Mouse (Mus musculus) heart, postnatal 36 days (tissue): Measurements from ENCODE around the gene Mdh1. TPM values are rescaled to one million over a fixed set of nuclear protein-coding genes. Genes with fewer than 3 reads are reported as not detected.
"Not testable (repeated sequence)": the region's sequence is repeated elsewhere in the genome, so short reads cannot be mapped to it uniquely, and the experiment has no call there.

Source experiments
- DNase-seq, 2 experiments: peaks; one replicate each; pipeline ENCODE4 v3.0.0; 2021 to 2022
- intact Hi-C: fragments of 180-260 bp; cut with DNase I; formaldehyde crosslinking; loops from one replicate; pipeline ENCODE4 v1.15.1; 2025
- microRNA-seq, 2 experiments: library from miRNA; unstranded; fragments of <30 nt; microRNA quantifications; one replicate each; pipeline ENCODE4 v1.2.0; 2021; ENCODE audit warnings: borderline number of aligned reads in 2 of 2
- total RNA-seq, 2 experiments: library from RNA; stranded (reverse); gene quantifications; 2 replicates each; pipeline ENCODE4 v1.2.3; 2021

Gene Mdh1
- total RNA-seq, 2 experiments from 2014 or later: 2,443 to 2,451 TPM

- DNase-seq: no peak
- intact Hi-C loops: no loop called here
Observed at GRCm38 (mm10) chr11:21546671-21547070, 25.5 kb downstream of the Mdh1 start.

- intact Hi-C loops: no loop called here
- no peak for DNase-seq
Observed at GRCm38 (mm10) chr11:21545951-21546350, 26.2 kb downstream of the Mdh1 start.

- intact Hi-C loops: no loop called here
- DNase-seq: no peak
Observed at GRCm38 (mm10) chr11:21545021-21545420, 27.1 kb downstream of the Mdh1 start.

GRCm38 (mm10) chr11:21542731-21543130 is 29.4 kb downstream of the Mdh1 start:
- intact Hi-C loops: no loop called here
- DNase-seq: no peak

- intact Hi-C loops: no loop called here
- DNase-seq: no peak
Observed at GRCm38 (mm10) chr11:21540622-21541021, 31.5 kb downstream of the Mdh1 start.

- DNase-seq: no peak
- intact Hi-C loops: no loop called here
Observed at GRCm38 (mm10) chr11:21540072-21540471, 32.1 kb downstream of the Mdh1 start.

GRCm38 (mm10) chr11:21530856-21531255 is 41.3 kb downstream of the Mdh1 start:
- DNase-seq, intact Hi-C loops: not testable (repeated sequence)

GRCm38 (mm10) chr11:21528676-21529394 is 43.3 kb downstream of the Mdh1 start:
- intact Hi-C loops: no loop called here
- no peak for DNase-seq

GRCm38 (mm10) chr11:21517726-21518125 is 54.4 kb downstream of the Mdh1 start:
- intact Hi-C loops: no loop called here
- no peak for DNase-seq

- DNase-seq, intact Hi-C loops: not testable (repeated sequence)
Observed at GRCm38 (mm10) chr11:21516396-21516795, 55.8 kb downstream of the Mdh1 start.

GRCm38 (mm10) chr11:21510577-21510976 is 61.6 kb downstream of the Mdh1 start:
- intact Hi-C loops, DNase-seq: not testable (repeated sequence)

- intact Hi-C loops, DNase-seq: not testable (repeated sequence)
Observed at GRCm38 (mm10) chr11:21508713-21509112, 63.5 kb downstream of the Mdh1 start.

- intact Hi-C loops: not testable (repeated sequence)
Observed at GRCm38 (mm10) chr11:21507073-21507472, 65.1 kb downstream of the Mdh1 start.

More at GRCm38 (mm10) chr11:21507073-21507472, 65.1 kb downstream of the Mdh1 start:
- not testable (repeated sequence) for DNase-seq

Small RNAs within 50 kb of the gene (microRNA-seq; reads per million reads assigned to microRNA genes)
- 0 reads per million in 2 experiments for gene Gm22990

Other genes starting within 250 kb of the Mdh1 start
- gene Ugp2, start 201.2 kb downstream of the Mdh1 start, total RNA-seq: 100 to 1,000 TPM; 212 to 232 TPM
- 1 to 10 TPM; 4.8 TPM for gene Wdpcp, start 132 bp downstream of the Mdh1 start, total RNA-seq